Mouse (Mus musculus) intestine, embryonic 16.5 days (tissue): ENCODE results near the gene Sec63. TPM values are rescaled to one million over a fixed set of nuclear protein-coding genes. Genes with fewer than 3 reads are reported as not detected.

Experiments
- ATAC-seq: fragments of 200-750 bp; cut with Nextera tagmentation; 2 replicates; pipeline ENCODE4 v1.8.0; 2017; ENCODE audit warnings: moderate TSS enrichment, moderate library complexity
- H3K27ac ChIP-seq: fragments of 300-500 bp; sonication (generic); 2 replicates; pipeline ENCODE4 v1.5.1; 2014; ENCODE audit warnings: mild to moderate bottlenecking, low read length
- H3K27me3 ChIP-seq: fragments of 300-500 bp; sonication (generic); replicated peaks from 2 replicates; pipeline ENCODE4 v1.6.1; 2014; ENCODE audit warnings: low read length, control low read depth, mixed read lengths; ENCODE audit not compliant: control insufficient read depth, insufficient read depth
- H3K36me3 ChIP-seq: fragments of 300-500 bp; sonication (generic); 2 replicates; pipeline ENCODE4 v1.6.1; 2014; ENCODE audit warnings: low read length, control low read depth; ENCODE audit not compliant: control insufficient read depth, insufficient read depth
- H3K4me1 ChIP-seq: fragments of 300-500 bp; sonication (generic); 2 replicates; pipeline ENCODE4 v1.6.1; 2014; ENCODE audit warnings: low read length, control low read depth, mixed read lengths; ENCODE audit not compliant: control insufficient read depth, insufficient read depth
- H3K4me2 ChIP-seq: fragments of 300-500 bp; sonication (generic); 2 replicates; pipeline ENCODE4 v1.6.1; 2014; ENCODE audit warnings: low read depth, low read length, control low read depth
- H3K4me3 ChIP-seq: fragments of 300-500 bp; sonication (generic); 2 replicates; pipeline ENCODE4 v1.5.1; 2014; ENCODE audit warnings: mild to moderate bottlenecking, low read length
- H3K9ac ChIP-seq: fragments of 300-500 bp; sonication (generic); 2 replicates; pipeline ENCODE4 v1.6.1; 2014; ENCODE audit warnings: low read depth, low read length
- H3K9me3 ChIP-seq: fragments of 300-500 bp; sonication (generic); 2 replicates; pipeline ENCODE4 v1.6.1; 2016; ENCODE audit warnings: low read length, control low read depth; ENCODE audit not compliant: control insufficient read depth
- WGBS: fragments of 180-500 bp; shearing (Covaris S2); extraction: QIAGEN DNeasy Blood & Tissue Kit; methylation state at CpG from one replicate; pipeline ENCODE4 v1.1.7; 2014; 5-methylcytosine and 5-hydroxymethylcytosine counted together
- polyA plus RNA-seq: library from polyadenylated mRNA; unstranded; fragments of >200 nt; fragmentation: Nextera tagmentation; extraction: Ambion mirVana; gene quantifications from 2 replicates; pipeline ENCODE4 v1.2.1, GENCODE M21; 2015

Gene Sec63
- polyA plus RNA-seq, 1 experiment from 2014 or later: 22.3 TPM

DNA sequence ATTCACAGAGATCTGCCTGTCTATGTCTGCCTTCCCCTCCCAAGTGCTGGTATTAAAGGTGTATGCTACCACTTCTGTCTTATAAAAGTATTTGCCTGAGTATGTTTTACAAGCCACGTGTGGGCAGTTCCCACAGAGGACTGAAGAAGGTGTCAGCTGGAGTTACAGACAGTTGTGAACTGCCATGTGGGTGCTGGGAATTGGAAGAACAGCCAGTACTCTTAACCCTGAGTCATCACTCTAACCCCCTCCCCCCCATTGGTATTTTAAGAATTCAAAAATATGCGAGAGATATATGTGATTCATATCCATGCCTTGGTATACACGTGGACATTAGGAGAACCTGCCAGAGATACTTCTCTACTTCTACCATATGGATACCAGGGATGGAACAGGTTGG, 20.4 kb downstream of the Sec63 start:
- H3K27me3 ChIP-seq: no peaks in the 10 kb centered on the region
- H3K27ac ChIP-seq: no peak overlapping the region
- H3K9me3 ChIP-seq: no peaks in the 10 kb centered on the region
- H3K4me1 ChIP-seq: peaks cover 3% of the 10 kb centered on the region; the same call in 1 of the 2 replicates
- no peaks in the 10 kb centered on the region for H3K36me3 ChIP-seq
- no peak overlapping the region for H3K4me2 ChIP-seq
- ATAC-seq: no peak
- no peak overlapping the region for H3K9ac ChIP-seq
- H3K4me3 ChIP-seq: no peak overlapping the region
- 43% methylated on average over 3 of the region's 3 CpGs for WGBS

DNA sequence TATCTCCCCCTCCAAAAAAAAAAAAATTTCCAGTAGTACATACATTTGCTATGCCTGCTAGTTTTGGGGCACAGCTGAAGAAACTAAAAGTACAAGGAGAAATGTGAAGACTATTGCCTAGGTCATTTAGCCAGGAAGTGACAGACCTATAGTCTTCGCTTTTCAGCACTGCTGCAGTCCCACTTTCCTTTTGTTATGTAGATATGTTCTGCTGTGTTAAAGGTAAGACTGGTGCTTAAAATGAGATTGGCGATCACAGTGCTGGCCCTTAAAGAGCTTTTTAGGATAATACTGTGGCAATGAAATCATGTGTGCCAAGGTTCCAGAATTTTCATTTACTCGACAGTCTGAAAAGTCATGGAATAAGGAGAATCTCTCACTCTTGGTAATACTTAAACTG, 39.6 kb downstream of the Sec63 start:
- Histone ChIP-seq H3K27ac (no peak overlapping the region), H3K4me2 (no peak overlapping the region), H3K9me3 (no peaks in the 10 kb centered on the region), H3K27me3 (no peaks in the 10 kb centered on the region), H3K36me3 (peaks cover 16% of the 10 kb centered on the region), H3K4me1 (no peaks in the 10 kb centered on the region), H3K9ac (no peak overlapping the region), H3K4me3 (no peak overlapping the region)
- ATAC-seq: no peak
- WGBS: 88% methylated on average over 3 of the region's 3 CpGs

DNA sequence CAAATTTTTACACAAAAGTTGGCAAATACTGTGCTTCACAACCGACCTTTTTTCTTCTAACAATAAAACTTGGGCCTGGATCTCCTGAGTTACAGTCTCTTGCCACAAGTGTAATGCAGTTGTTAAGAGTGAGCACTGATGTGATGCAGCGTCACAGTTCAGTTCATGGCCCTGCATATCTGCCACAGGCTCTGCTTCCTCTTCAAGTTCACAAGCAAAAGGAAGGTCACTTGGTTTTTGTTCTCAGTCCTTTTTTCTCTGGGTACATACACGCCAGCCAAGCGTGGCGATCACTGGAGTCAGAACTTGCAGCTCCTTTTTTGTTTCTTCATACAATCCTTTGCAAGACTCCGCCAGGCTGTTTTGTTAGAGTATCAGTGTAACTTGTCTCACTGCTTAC, 64.6 kb downstream of the Sec63 start:
- peaks cover 9% of the 10 kb centered on the region for H3K36me3 ChIP-seq
- no peak overlapping the region for H3K27ac ChIP-seq
- no peaks in the 10 kb centered on the region for H3K9me3 ChIP-seq
- no peaks in the 10 kb centered on the region for H3K27me3 ChIP-seq
- whole genome bisulfite sequencing: 81% methylated on average over 6 of the region's 6 CpGs
- no peak for ATAC-seq
- H3K9ac ChIP-seq: no peak overlapping the region
- no peak overlapping the region for H3K4me2 ChIP-seq
- peaks cover 13% of the 10 kb centered on the region; the same call in 1 of the 2 replicates for H3K4me1 ChIP-seq
- H3K4me3 ChIP-seq: no peak overlapping the region

DNA sequence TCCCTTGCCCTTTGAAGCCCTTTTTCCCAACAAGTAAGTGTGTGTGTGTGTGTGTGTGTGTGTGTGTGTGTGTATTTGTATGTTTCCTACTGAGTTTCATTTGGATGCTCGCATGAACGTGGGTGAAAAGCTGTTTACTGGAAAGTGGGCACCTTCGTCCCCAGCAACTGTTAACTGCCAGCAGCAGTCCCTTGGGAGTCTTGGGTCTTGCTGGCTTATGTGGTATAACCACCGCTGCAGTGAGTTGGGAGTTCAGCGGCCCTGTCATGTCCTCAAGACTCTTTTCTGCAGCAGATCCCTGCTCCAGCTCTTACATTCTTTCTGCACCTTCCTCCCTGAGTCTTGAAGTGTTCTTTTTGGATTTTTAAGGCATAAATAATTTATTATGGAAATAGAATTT, 65.9 kb downstream of the Sec63 start:
- H3K9me3 ChIP-seq: no peaks in the 10 kb centered on the region
- no peak overlapping the region for H3K4me3 ChIP-seq
- H3K27ac ChIP-seq: no peak overlapping the region
- no peaks in the 10 kb centered on the region for H3K27me3 ChIP-seq
- no peak overlapping the region for H3K9ac ChIP-seq
- H3K4me2 ChIP-seq: no peak overlapping the region
- peaks cover 13% of the 10 kb centered on the region; the same call in 1 of the 2 replicates for H3K4me1 ChIP-seq
- peaks cover 8% of the 10 kb centered on the region for H3K36me3 ChIP-seq
- 78% methylated on average over 5 of the region's 5 CpGs for WGBS
- ATAC-seq: no peak

DNA sequence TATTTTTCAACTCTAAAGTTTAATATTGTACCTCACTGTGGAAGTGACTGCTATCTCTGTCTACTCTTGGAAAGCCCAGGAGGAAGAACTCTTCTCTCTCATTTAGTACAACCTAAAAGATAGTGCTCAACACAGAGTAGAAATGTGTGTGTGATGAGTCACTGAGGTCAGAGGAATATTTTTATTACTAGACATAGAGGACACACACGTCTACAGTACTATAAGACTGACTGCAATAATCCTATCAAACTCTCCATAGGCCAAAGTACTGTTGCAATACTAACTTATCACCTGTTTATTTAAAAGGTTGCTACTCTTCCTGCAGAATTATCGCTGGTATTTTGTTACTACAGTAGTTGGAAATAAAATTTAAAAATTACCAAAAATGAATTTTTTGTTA, 68.7 kb downstream of the Sec63 start:
- peaks cover 11% of the 10 kb centered on the region; the same call in 1 of the 2 replicates for H3K36me3 ChIP-seq
- H3K4me2 ChIP-seq: no peak overlapping the region
- ATAC-seq: peak; percentile 87
- peaks cover 13% of the 10 kb centered on the region; the same call in 1 of the 2 replicates for H3K4me1 ChIP-seq
- H3K27me3 ChIP-seq: no peaks in the 10 kb centered on the region
- no peaks in the 10 kb centered on the region for H3K9me3 ChIP-seq
- WGBS: 48% methylated on average over 2 of the region's 2 CpGs
- no peak overlapping the region for H3K27ac ChIP-seq
- no peak overlapping the region for H3K4me3 ChIP-seq
- no peak overlapping the region for H3K9ac ChIP-seq

DNA sequence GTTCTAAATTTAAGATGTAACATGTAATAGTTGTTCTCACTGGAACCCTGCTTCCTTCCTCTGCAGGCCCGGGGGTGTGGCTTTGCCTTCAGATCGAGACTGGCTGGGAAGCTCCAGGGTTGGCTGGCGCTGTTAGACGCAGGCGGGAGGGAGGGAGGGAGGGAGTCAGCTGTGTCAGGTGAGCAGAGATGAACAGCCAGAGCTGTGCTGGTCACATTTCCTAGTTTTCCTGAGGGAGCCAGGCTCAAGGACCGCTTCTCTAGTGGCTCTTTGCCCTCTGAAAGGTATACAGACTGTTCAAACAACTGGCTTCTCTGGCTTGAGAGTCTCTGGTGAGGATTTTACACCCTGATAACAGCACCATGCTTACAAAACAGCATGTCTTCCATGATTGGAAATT, 69.1 kb downstream of the Sec63 start:
- Histone ChIP-seq H3K9ac (no peak overlapping the region), H3K27ac (peak overlapping the region; percentile 58), H3K4me3 (no peak overlapping the region), H3K9me3 (no peaks in the 10 kb centered on the region), H3K4me2 (no peak overlapping the region), H3K36me3 (peaks cover 11% of the 10 kb centered on the region; the same call in 1 of the 2 replicates), H3K4me1 (peaks cover 13% of the 10 kb centered on the region; the same call in 1 of the 2 replicates), H3K27me3 (no peaks in the 10 kb centered on the region)
- peak; percentile 92 for ATAC-seq
- 38% methylated on average over 6 of the region's 6 CpGs for WGBS

DNA sequence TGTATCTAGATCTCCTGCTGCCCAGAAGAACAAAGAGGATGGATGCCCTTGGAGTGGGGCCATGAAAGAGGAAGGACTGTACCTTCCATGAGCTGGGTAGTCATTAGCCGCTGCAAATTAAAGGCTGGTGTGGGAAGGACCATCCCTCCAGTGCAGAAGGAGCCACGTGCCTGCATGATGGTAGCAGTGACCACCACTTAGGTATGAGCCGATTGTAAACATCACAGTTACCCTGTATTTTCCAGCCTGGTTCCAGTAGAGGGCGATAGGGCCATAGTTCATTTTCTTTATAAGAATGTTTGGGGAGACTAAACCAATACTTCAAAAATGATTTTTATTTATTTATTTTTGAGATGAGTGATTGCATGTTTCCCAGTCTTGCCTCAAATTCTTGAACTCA, 71.4 kb downstream of the Sec63 start:
- Histone ChIP-seq H3K9ac (no peak overlapping the region), H3K4me1 (peaks cover 13% of the 10 kb centered on the region; the same call in 1 of the 2 replicates), H3K4me2 (no peak overlapping the region), H3K9me3 (no peaks in the 10 kb centered on the region), H3K27ac (no peak overlapping the region), H3K27me3 (no peaks in the 10 kb centered on the region), H3K36me3 (peaks cover 11% of the 10 kb centered on the region; the same call in 1 of the 2 replicates), H3K4me3 (no peak overlapping the region)
- ATAC-seq: no peak
- WGBS: 48% methylated on average over 4 of the region's 4 CpGs

DNA sequence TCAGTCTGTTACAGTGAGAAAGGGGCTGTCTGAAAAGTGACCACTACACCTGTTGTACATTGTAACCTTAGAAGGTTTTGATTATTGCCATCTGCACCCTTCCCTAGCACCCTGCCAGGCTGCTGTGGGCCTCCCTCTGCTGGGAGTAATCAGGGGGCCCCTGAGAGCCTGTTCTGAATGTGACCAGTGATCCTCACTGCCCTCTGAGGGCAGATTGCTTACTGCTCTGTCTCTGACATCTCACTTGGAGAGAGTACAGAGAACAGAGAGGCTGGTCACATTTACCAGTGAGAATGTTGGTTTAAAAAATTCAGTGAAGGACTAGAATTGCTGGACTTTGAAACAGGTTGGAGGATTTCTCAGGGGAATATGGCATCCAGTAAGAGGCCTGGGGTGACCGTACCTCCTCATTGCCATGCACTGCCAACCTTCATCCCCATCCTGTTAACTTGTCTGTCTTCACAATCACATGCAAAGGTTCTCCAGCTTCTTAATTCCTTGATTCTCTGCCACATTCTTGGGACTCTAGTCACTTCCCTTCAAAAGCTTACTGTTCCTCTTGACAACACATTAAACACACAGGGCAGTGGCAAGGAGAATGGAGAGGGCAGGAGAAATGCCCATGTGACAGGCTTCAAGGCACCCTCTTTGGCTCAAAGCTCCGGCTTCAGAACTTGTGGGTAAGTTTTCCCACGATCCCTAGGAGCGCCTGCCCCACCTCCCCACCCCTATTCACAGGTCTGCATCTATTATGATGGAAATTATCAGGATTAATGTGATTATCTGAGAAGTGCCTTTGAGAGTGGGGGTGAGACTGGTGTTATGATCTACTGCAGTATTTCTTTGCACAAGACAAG, 72.8 kb downstream of the Sec63 start:
- no peaks in the 10 kb centered on the region for H3K9me3 ChIP-seq
- peaks cover 8% of the 10 kb centered on the region; the same call in 1 of the 2 replicates for H3K36me3 ChIP-seq
- no peak overlapping the region for H3K4me2 ChIP-seq
- no peak overlapping the region for H3K4me3 ChIP-seq
- H3K27ac ChIP-seq: no peak overlapping the region
- no peaks in the 10 kb centered on the region for H3K27me3 ChIP-seq
- ATAC-seq: no peak
- H3K9ac ChIP-seq: no peak overlapping the region
- peaks cover 8% of the 10 kb centered on the region; the same call in 1 of the 2 replicates for H3K4me1 ChIP-seq
- WGBS: 80% methylated on average over 4 of the region's 4 CpGs

DNA sequence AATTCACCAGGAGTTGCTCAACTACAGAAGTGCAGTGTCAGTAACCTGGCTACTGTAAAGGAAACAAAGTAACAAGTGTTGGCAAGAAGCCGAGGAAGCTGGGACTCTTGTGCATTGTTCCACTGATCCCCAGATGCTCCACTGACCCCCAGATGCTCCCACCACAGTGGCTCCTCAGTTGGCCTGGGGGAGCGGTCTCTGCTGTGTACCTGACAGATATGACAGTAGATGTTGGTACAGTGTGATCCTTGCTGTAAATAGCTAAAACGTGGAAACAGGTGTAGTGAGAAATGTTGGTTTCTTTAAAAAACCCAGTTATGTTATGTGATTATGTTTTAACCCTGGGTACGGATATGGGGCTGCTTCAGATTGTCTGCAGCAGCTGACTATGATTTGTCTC, 76.8 kb downstream of the Sec63 start:
- H3K9me3 ChIP-seq: no peaks in the 10 kb centered on the region
- ATAC-seq: no peak
- H3K27ac ChIP-seq: no peak overlapping the region
- H3K4me1 ChIP-seq: peaks cover 4% of the 10 kb centered on the region; the same call in 1 of the 2 replicates
- no peak overlapping the region for H3K4me2 ChIP-seq
- H3K4me3 ChIP-seq: no peak overlapping the region
- H3K36me3 ChIP-seq: peaks cover 7% of the 10 kb centered on the region; the same call in 1 of the 2 replicates
- no peak overlapping the region for H3K9ac ChIP-seq
- WGBS: 83% methylated on average over 4 of the region's 4 CpGs
- no peaks in the 10 kb centered on the region for H3K27me3 ChIP-seq
